Mouse (Mus musculus) megakaryocyte, embryonic 14.5 days (primary cell): ENCODE measurements around the gene Sacm1l.

Experiments
- FLI1 ChIP-seq: IDR thresholded peaks from 2 replicates; pipeline ENCODE4 v1.6.1; 2012; ENCODE audit warnings: low read length, inconsistent platforms, mixed read lengths
- GATA1 ChIP-seq: IDR thresholded peaks from 3 replicates; pipeline ENCODE4 v1.6.1; 2012; ENCODE audit warnings: mixed read lengths, low read length, inconsistent platforms, borderline replicate concordance

- TF ChIP-seq GATA1: no peak
- no peak for TF ChIP-seq FLI1
Observed at GRCm38 (mm10) chr9:123530158-123530475, 558 bp downstream of the Sacm1l start.
